Mouse (Mus musculus): ENCODE measurements around the gene Cxcl16.

DNA sequence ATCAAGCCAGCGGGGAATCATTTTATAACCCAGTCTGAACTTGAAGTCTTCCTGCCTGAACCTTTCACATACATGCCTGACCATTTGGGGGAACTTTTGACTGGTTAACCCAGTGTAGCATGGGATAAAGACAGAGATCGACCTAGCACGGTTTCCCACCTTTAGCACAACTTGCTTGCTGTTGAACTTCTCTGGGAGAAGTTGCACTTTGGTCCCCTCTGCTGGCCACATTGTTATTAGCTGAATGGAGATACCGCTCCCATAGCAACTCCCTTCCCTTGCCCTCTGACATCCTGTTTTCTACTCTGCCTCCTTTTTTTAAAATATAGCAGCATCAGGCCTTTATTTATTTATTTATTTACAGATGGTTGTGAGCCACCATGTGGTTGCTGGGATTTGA, 46.6 kb upstream of the Cxcl16 start:
- TF ChIP-seq CTCF (IDR thresholded peaks at IDR 0.05 in 2 of 3, conservative IDR thresholded peaks at IDR 0.05 in 1 of 3; ENCODE audit: control insufficient read depth in 1 of 3, insufficient read depth in 1 of 3, low read depth in 2 of 3, low read length in 3 of 3, poor library complexity in 1 of 3, severe bottlenecking in 1 of 3) = peak; percentile 63 to 94 (median 68)
- TF ChIP-seq MEF2A (IDR thresholded peaks at IDR 0.05; ENCODE audit: extremely low read depth, insufficient replicate concordance, low read depth, low read length, poor library complexity, severe bottlenecking) = no peak
- 0 out of 4 replicates have a peak, but pooled peaks of 1 of the 2 experiments have one; percentile 19 for TF ChIP-seq EP300 (IDR thresholded peaks at IDR 0.05; ENCODE audit: low read depth in 1 of 2, low read length in 2 of 2)
- TF ChIP-seq NELFE (IDR thresholded peaks at IDR 0.05; ENCODE audit: low read depth, low read length) = no peak
- TF ChIP-seq ZNF384 (IDR thresholded peaks at IDR 0.05; ENCODE audit: low read depth, low read length) = peak; percentile 66
- no peak for TF ChIP-seq E2F4 (IDR thresholded peaks at IDR 0.05; ENCODE audit: borderline replicate concordance, low read depth, low read length)
- TF ChIP-seq BHLHE40 (IDR thresholded peaks at IDR 0.05; ENCODE audit: borderline replicate concordance, low read depth, low read length) = 0 out of 2 replicates have a peak, but pooled peaks have one; percentile 18
- 0 out of 2 replicates have a peak, but pooled peaks have one; percentile 3 for TF ChIP-seq GATA1 (IDR thresholded peaks at IDR 0.05; ENCODE audit: low read depth, low read length)
- TF ChIP-seq POLR2A (IDR thresholded peaks at IDR 0.05; ENCODE audit: control insufficient read depth in 1 of 2, insufficient read depth in 1 of 2, low read depth in 1 of 2, low read length in 2 of 2, poor library complexity in 1 of 2) = no peak
- peak; percentile 97 for TF ChIP-seq SMC3 (IDR thresholded peaks at IDR 0.05; ENCODE audit: low read depth, low read length)
- TF ChIP-seq MAX (IDR thresholded peaks at IDR 0.05; ENCODE audit: low read length) = peak; percentile 67; the same call in 1 of the 2 replicates
- 0 out of 2 replicates have a peak, but pooled peaks have one; percentile 41 for TF ChIP-seq MYC (IDR thresholded peaks at IDR 0.05; ENCODE audit: low read depth, low read length)
